Mouse (Mus musculus): ENCODE results near the gene Cog5. TPM values are rescaled to one million over a fixed set of nuclear protein-coding genes. Genes with fewer than 3 reads are reported as not detected.

Cog5 gene
- polyA plus RNA-seq, 1 experiment from 2014 or later: 36.8 TPM

- DNase-seq (ENCODE audit: low spot score) (no peak), ATAC-seq (replicated peaks; ENCODE audit: insufficient number of reproducible peaks, low FRiP score, low TSS enrichment, low read depth) (no peak)
- no peak overlapping the region for H3K4me3 ChIP-seq (ENCODE audit: low read depth, low read length)
- no peaks in the 10 kb centered on the region for H3K4me1 ChIP-seq (ENCODE audit: control insufficient read depth, insufficient read depth, low read length)
- no peaks in the 10 kb centered on the region for H3K27me3 ChIP-seq (ENCODE audit: control insufficient read depth, insufficient read depth, low read length)
- WGBS: 65% methylated on average over 2 of the region's 2 CpGs
- H3K36me3 ChIP-seq (replicated peaks; ENCODE audit: control insufficient read depth, insufficient read depth, low read depth, low read length): no peaks in the 10 kb centered on the region
- no peak overlapping the region for H3K9ac ChIP-seq (replicated peaks; ENCODE audit: low read length)
- H3K27ac ChIP-seq (replicated peaks; ENCODE audit: low read depth, low read length): no peak overlapping the region
- H3K4me2 ChIP-seq (ENCODE audit: low read depth, low read length): no peak overlapping the region
- H3K9me3 ChIP-seq (replicated peaks; ENCODE audit: control insufficient read depth, low read length): no peaks in the 10 kb centered on the region
Observed at GRCm38 (mm10) chr12:31854817-31855216, 200.1 kb downstream of the Cog5 start.

DNA sequence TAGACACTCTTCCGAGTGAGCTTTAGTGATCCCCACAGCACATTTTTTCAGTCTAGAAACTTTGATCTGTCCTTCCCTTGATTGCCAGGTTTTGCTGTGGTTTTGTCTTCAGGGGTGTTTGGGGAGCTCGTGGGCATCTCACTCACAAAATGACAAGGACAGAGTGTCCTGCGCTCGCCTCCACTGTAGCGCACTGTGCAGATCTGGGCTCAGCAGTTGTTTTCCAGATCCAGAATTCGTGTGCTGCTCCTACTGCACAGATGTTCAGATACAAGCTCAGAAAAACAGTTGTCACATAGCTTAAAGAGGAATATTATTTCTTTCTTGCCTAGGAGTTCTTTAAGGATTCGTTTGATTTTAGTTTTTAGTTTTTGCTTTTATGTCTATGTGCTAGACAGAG, 203.1 kb downstream of the Cog5 start:
- H3K9ac ChIP-seq (replicated peaks; ENCODE audit: low read length): no peak overlapping the region
- DNase-seq (ENCODE audit: low spot score) (no peak), ATAC-seq (replicated peaks; ENCODE audit: insufficient number of reproducible peaks, low FRiP score, low TSS enrichment, low read depth) (no peak)
- no peaks in the 10 kb centered on the region for H3K36me3 ChIP-seq (replicated peaks; ENCODE audit: control insufficient read depth, insufficient read depth, low read depth, low read length)
- no peak overlapping the region for H3K27ac ChIP-seq (replicated peaks; ENCODE audit: low read depth, low read length)
- no peak overlapping the region for H3K4me3 ChIP-seq (ENCODE audit: low read depth, low read length)
- H3K27me3 ChIP-seq (ENCODE audit: control insufficient read depth, insufficient read depth, low read length): no peaks in the 10 kb centered on the region
- WGBS: 89% methylated on average over 7 of the region's 7 CpGs
- H3K9me3 ChIP-seq (replicated peaks; ENCODE audit: control insufficient read depth, low read length): no peaks in the 10 kb centered on the region
- H3K4me2 ChIP-seq (ENCODE audit: low read depth, low read length): no peak overlapping the region
- H3K4me1 ChIP-seq (ENCODE audit: control insufficient read depth, insufficient read depth, low read length): no peaks in the 10 kb centered on the region

DNA sequence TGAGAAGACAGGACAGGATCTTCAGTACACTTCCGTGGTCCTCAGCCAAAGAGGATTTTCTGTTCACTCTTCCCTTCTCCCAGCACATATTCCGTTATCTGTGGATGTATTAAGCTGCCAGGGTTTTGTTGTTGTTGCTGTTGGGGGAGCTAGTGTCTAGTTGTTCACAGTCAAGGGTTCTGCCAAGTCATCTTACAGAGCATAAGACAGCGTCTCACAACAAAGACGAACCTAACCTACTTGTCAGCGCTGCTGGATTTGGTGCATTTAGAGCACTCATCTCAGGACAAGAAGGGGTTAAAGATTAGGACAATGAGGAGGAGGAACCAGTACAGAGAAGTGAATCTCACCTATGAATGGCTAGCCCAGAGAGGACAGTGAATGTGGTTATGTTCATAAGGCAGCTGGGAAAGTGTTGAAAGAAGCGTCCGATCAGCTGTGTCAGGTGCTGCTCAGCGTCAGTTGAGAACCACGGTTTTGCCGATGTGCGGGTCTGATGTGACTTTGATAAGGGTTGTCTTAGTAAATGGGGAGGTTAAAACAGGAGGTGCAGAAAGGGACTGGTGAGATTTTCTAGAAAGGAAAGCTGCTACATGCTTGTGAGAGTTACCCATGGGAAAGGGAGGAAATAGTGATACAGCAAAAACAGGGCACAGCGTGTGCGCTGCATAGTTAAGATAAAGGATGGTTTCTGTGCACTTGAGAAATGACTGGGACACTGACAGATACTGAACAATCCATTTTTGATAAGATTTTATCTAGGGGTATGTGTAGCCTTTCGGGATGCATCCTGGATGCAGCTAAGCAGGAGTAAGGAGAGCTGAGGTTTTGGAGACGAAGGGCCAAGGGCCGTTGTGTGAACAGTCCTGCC, 208.2 kb downstream of the Cog5 start:
- no peak for ATAC-seq (replicated peaks; ENCODE audit: insufficient number of reproducible peaks, low FRiP score, low TSS enrichment, low read depth)
- 86% methylated on average over 16 of the region's 16 CpGs for WGBS
- DNase-seq (ENCODE audit: low spot score): no peak

DNA sequence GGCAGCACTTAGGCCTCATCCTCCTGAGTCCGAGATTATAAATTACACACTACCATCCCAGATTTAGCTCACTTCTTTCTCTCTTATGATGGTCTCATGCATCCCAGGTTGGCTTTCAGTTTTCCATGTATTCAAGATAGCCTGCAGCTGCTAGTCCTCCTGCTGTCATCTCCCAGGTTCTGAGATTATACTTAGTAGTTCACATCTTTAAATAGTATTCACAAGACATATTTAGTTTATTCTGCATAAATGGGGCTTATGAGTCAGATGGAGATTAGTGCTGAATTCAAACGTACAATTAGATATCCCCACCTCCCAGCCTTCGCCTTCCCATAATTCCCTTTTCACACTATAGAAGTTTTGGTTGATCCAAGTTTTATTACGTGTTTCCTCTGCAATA, 222.1 kb downstream of the Cog5 start:
- H3K4me1 ChIP-seq (ENCODE audit: control insufficient read depth, insufficient read depth, low read length): no peaks in the 10 kb centered on the region
- H3K9ac ChIP-seq (replicated peaks; ENCODE audit: low read length): no peak overlapping the region
- H3K27ac ChIP-seq (replicated peaks; ENCODE audit: low read depth, low read length): no peak overlapping the region
- no peak overlapping the region for H3K4me3 ChIP-seq (ENCODE audit: low read depth, low read length)
- no peaks in the 10 kb centered on the region for H3K27me3 ChIP-seq (ENCODE audit: control insufficient read depth, insufficient read depth, low read length)
- no peak overlapping the region for H3K4me2 ChIP-seq (ENCODE audit: low read depth, low read length)
- H3K9me3 ChIP-seq (replicated peaks; ENCODE audit: control insufficient read depth, low read length): no peaks in the 10 kb centered on the region
- ATAC-seq (replicated peaks; ENCODE audit: insufficient number of reproducible peaks, low FRiP score, low TSS enrichment, low read depth): no peak
- no peaks in the 10 kb centered on the region for H3K36me3 ChIP-seq (replicated peaks; ENCODE audit: control insufficient read depth, insufficient read depth, low read depth, low read length)
- 88% methylated on average over 4 of the region's 4 CpGs for WGBS
- DNase-seq (ENCODE audit: low spot score): no peak

More for the DNA sequence above, 208.2 kb downstream of the Cog5 start:
- H3K36me3 ChIP-seq (replicated peaks; ENCODE audit: control insufficient read depth, insufficient read depth, low read depth, low read length): no peaks in the 10 kb centered on the region
- no peaks in the 10 kb centered on the region for H3K9me3 ChIP-seq (replicated peaks; ENCODE audit: control insufficient read depth, low read length)
- H3K27ac ChIP-seq (replicated peaks; ENCODE audit: low read depth, low read length): no peak overlapping the region
- no peaks in the 10 kb centered on the region for H3K27me3 ChIP-seq (ENCODE audit: control insufficient read depth, insufficient read depth, low read length)
- no peak overlapping the region for H3K4me3 ChIP-seq (ENCODE audit: low read depth, low read length)
- H3K4me2 ChIP-seq (ENCODE audit: low read depth, low read length): no peak overlapping the region
- no peak overlapping the region for H3K9ac ChIP-seq (replicated peaks; ENCODE audit: low read length)
- no peaks in the 10 kb centered on the region for H3K4me1 ChIP-seq (ENCODE audit: control insufficient read depth, insufficient read depth, low read length)

GRCm38 (mm10) chr12:31882736-31883135, 228.1 kb downstream of the Cog5 start:
- Histone ChIP-seq H3K36me3 (replicated peaks; ENCODE audit: control insufficient read depth, insufficient read depth, low read depth, low read length) (no peaks in the 10 kb centered on the region), H3K4me3 (ENCODE audit: low read depth, low read length) (no peak overlapping the region), H3K9ac (replicated peaks; ENCODE audit: low read length) (no peak overlapping the region), H3K27me3 (ENCODE audit: control insufficient read depth, insufficient read depth, low read length) (no peaks in the 10 kb centered on the region), H3K9me3 (replicated peaks; ENCODE audit: control insufficient read depth, low read length) (no peaks in the 10 kb centered on the region), H3K27ac (replicated peaks; ENCODE audit: low read depth, low read length) (no peak overlapping the region), H3K4me1 (ENCODE audit: control insufficient read depth, insufficient read depth, low read length) (no peaks in the 10 kb centered on the region), H3K4me2 (ENCODE audit: low read depth, low read length) (no peak overlapping the region)
- ATAC-seq (replicated peaks; ENCODE audit: insufficient number of reproducible peaks, low FRiP score, low TSS enrichment, low read depth) (no peak), DNase-seq (ENCODE audit: low spot score) (no peak)
- 79% methylated on average over 1 of the region's 1 CpGs for WGBS

DNA sequence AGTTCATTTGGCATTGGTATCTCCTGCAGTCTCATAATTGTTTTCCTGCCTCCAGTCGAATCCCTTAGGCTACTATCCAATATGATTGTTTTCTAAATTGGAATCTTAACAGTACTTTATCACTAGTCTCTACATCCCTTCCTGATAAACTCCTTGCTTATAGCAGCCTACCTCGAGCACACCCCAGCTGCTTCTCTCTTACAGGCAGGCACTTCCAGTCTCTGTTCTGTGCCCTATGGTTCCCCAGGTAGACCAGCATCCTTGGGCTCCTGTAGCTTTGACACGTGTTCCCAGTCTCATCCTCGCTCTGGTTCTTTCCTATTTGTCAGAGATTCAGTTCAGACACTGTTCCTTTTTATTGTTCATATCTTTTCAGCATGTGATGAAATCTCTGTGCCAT, 229.7 kb downstream of the Cog5 start:
- DNase-seq (ENCODE audit: low spot score) (no peak), ATAC-seq (replicated peaks; ENCODE audit: insufficient number of reproducible peaks, low FRiP score, low TSS enrichment, low read depth) (no peak)
- Histone ChIP-seq H3K27ac (replicated peaks; ENCODE audit: low read depth, low read length) (no peak overlapping the region), H3K4me3 (ENCODE audit: low read depth, low read length) (no peak overlapping the region), H3K9me3 (replicated peaks; ENCODE audit: control insufficient read depth, low read length) (no peaks in the 10 kb centered on the region), H3K4me2 (ENCODE audit: low read depth, low read length) (no peak overlapping the region), H3K9ac (replicated peaks; ENCODE audit: low read length) (no peak overlapping the region), H3K4me1 (ENCODE audit: control insufficient read depth, insufficient read depth, low read length) (no peaks in the 10 kb centered on the region), H3K36me3 (replicated peaks; ENCODE audit: control insufficient read depth, insufficient read depth, low read depth, low read length) (no peaks in the 10 kb centered on the region), H3K27me3 (ENCODE audit: control insufficient read depth, insufficient read depth, low read length) (no peaks in the 10 kb centered on the region)
- whole genome bisulfite sequencing: 87% methylated on average over 4 of the region's 4 CpGs

- Histone ChIP-seq H3K27ac (replicated peaks; ENCODE audit: low read depth, low read length) (no peak overlapping the region), H3K4me1 (ENCODE audit: control insufficient read depth, insufficient read depth, low read length) (no peaks in the 10 kb centered on the region), H3K36me3 (replicated peaks; ENCODE audit: control insufficient read depth, insufficient read depth, low read depth, low read length) (no peaks in the 10 kb centered on the region), H3K4me3 (ENCODE audit: low read depth, low read length) (no peak overlapping the region), H3K27me3 (ENCODE audit: control insufficient read depth, insufficient read depth, low read length) (no peaks in the 10 kb centered on the region), H3K4me2 (ENCODE audit: low read depth, low read length) (no peak overlapping the region), H3K9me3 (replicated peaks; ENCODE audit: control insufficient read depth, low read length) (no peaks in the 10 kb centered on the region), H3K9ac (replicated peaks; ENCODE audit: low read length) (no peak overlapping the region)
- no peak for ATAC-seq (replicated peaks; ENCODE audit: insufficient number of reproducible peaks, low FRiP score, low TSS enrichment, low read depth)
- WGBS: 90% methylated on average over 4 of the region's 4 CpGs
- DNase-seq (ENCODE audit: low spot score): no peak
Observed at GRCm38 (mm10) chr12:31885084-31885483, 230.4 kb downstream of the Cog5 start.

DNA sequence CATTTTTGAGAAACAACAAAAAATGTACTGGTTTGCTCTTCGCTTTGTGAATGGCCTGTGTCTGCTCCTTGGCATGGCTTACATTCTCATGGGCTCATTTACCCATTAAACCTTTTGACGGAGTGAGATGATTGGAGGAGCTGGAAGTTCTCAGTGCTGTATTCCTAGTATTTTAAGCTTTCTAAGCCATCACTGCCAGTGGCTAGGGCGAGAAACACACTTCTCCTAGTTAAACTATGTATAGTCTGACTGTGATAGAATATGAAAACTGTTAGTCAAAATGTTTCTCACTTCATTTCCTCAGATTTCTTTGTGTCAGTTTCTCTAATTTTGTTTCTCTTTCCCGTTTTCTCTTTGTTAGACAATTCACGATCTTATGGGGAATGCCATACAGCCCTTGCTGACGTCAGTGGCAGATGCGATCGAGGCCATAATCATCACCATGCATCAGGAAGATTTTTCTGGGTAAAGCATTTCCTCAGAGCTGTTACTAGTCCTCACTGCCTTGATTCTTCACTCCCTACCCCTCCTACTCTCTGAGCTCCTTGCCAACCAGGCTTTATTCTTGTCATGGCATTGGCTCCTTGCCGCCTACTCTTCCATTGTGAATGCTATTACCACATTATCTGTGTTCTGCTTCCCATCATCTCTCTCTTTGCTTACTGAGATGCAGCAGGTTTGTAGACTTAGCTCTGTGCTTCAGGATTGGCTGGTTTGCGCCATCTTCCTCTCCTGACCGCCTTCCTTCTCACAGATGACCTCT, 231.4 kb downstream of the Cog5 start:
- H3K9me3 ChIP-seq (replicated peaks; ENCODE audit: control insufficient read depth, low read length): no peaks in the 10 kb centered on the region
- no peaks in the 10 kb centered on the region for H3K36me3 ChIP-seq (replicated peaks; ENCODE audit: control insufficient read depth, insufficient read depth, low read depth, low read length)
- no peak overlapping the region for H3K4me3 ChIP-seq (ENCODE audit: low read depth, low read length)
- H3K4me1 ChIP-seq (ENCODE audit: control insufficient read depth, insufficient read depth, low read length): no peaks in the 10 kb centered on the region
- DNase-seq (ENCODE audit: low spot score) (no peak), ATAC-seq (replicated peaks; ENCODE audit: insufficient number of reproducible peaks, low FRiP score, low TSS enrichment, low read depth) (no peak)
- H3K27me3 ChIP-seq (ENCODE audit: control insufficient read depth, insufficient read depth, low read length): no peaks in the 10 kb centered on the region
- no peak overlapping the region for H3K27ac ChIP-seq (replicated peaks; ENCODE audit: low read depth, low read length)
- H3K4me2 ChIP-seq (ENCODE audit: low read depth, low read length): no peak overlapping the region
- H3K9ac ChIP-seq (replicated peaks; ENCODE audit: low read length): no peak overlapping the region
- WGBS: 93% methylated on average over 11 of the region's 11 CpGs

Data from embryonic facial prominence, embryonic 11.5 days (tissue).